33 mouse cellular contexts compared by ENCODE assay signal in the genomic region with DNA sequence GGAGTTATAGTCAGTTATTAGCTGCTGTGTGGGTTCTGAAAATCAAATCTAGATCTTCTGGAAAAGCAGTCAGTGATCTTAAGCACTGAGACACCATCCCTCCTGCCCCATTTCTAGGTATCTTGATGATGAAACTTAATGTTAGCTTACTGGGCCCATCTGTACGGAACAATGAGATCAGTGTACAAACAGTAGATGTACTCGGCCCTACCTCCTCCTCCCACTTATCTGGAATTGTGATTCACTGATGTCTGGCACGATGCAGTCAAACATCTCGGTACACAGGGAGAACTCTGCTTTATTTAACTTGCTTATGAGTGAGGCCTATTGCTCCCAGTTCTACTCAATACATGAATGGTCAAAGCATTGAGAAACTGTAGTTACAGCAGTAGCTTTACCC. TPM values are rescaled to one million over a fixed set of nuclear protein-coding genes. Genes with fewer than 3 reads are reported as not detected.
"Had no signal": no experiment of that assay in that cellular context is flagged by ENCODE, and none has a peak within 500 bp of the region (broad histone marks: within the 10 kb centered on the region; RNA-seq: fewer than 3 reads in every experiment).

No protein-coding gene starts in this region.

- H3K9ac ChIP-seq: limb, embryonic 12.5 days; limb, embryonic 13.5 days; limb, embryonic 15.5 days; liver, embryonic 12.5 days; liver, embryonic 13.5 days; liver, embryonic 14.5 days; liver, embryonic 15.5 days; liver, postnatal 0 days; lung, embryonic 14.5 days; lung, embryonic 15.5 days; midbrain, embryonic 12.5 days; midbrain, embryonic 13.5 days; midbrain, embryonic 15.5 days had no signal

- ATAC-seq: liver, embryonic 12.5 days; liver, postnatal 0 days; lung, postnatal 0 days; midbrain, embryonic 13.5 days; midbrain, embryonic 15.5 days; midbrain, embryonic 16.5 days had no signal

- H3K27me3 ChIP-seq: limb, embryonic 12.5 days; limb, embryonic 13.5 days; limb, embryonic 15.5 days; liver, embryonic 12.5 days; liver, embryonic 13.5 days; liver, embryonic 15.5 days; lung, embryonic 15.5 days; megakaryocyte, embryonic 14.5 days; midbrain, embryonic 12.5 days; midbrain, embryonic 13.5 days; midbrain, embryonic 15.5 days had no signal

- H3K27ac ChIP-seq: limb, embryonic 10.5 days; limb, embryonic 12.5 days; limb, embryonic 13.5 days; limb, embryonic 15.5 days; liver, embryonic 12.5 days; liver, embryonic 13.5 days; liver, embryonic 14.5 days; liver, embryonic 15.5 days; lung, embryonic 15.5 days; macrophage; midbrain, embryonic 10.5 days; midbrain, embryonic 12.5 days; midbrain, embryonic 13.5 days; midbrain, embryonic 15.5 days had no signal

- DNase-seq: left cerebral cortex, postnatal 4 days; liver; liver, embryonic 13.5 days; liver, postnatal 0 days; lung, adult 18-20 months; lung, adult 2 months; lung, embryonic 14.5 days; lung, postnatal 10 days; lung, postnatal 14 days; lung, postnatal 36 days; lung, postnatal 4 days; midbrain, embryonic 14.5 days had no signal

- H3K4me3 ChIP-seq: limb, embryonic 10.5 days; limb, embryonic 12.5 days; limb, embryonic 13.5 days; limb, embryonic 15.5 days; liver, embryonic 12.5 days; liver, embryonic 13.5 days; liver, embryonic 15.5 days; lung, embryonic 15.5 days; megakaryocyte, embryonic 14.5 days; midbrain, embryonic 10.5 days; midbrain, embryonic 12.5 days; midbrain, embryonic 13.5 days; midbrain, embryonic 15.5 days; myocyte had no signal

- H3K4me2 ChIP-seq: limb, embryonic 12.5 days; limb, embryonic 13.5 days; limb, embryonic 15.5 days; liver, embryonic 11.5 days; liver, embryonic 12.5 days; liver, embryonic 13.5 days; liver, embryonic 15.5 days; lung, embryonic 14.5 days; lung, embryonic 15.5 days; midbrain, embryonic 11.5 days; midbrain, embryonic 12.5 days; midbrain, embryonic 13.5 days; midbrain, embryonic 15.5 days had no signal

- H3K9me3 ChIP-seq: limb, embryonic 10.5 days; liver, embryonic 13.5 days; liver, embryonic 15.5 days; midbrain, embryonic 13.5 days; midbrain, embryonic 15.5 days had no signal

- H3K36me3 ChIP-seq: limb, embryonic 10.5 days; limb, embryonic 12.5 days; limb, embryonic 13.5 days; limb, embryonic 15.5 days; liver, embryonic 12.5 days; liver, embryonic 13.5 days; liver, embryonic 15.5 days; lung, embryonic 15.5 days; midbrain, embryonic 10.5 days; midbrain, embryonic 12.5 days; midbrain, embryonic 13.5 days; midbrain, embryonic 15.5 days had no signal

- H3K4me1 ChIP-seq: limb, embryonic 10.5 days; limb, embryonic 12.5 days; limb, embryonic 13.5 days; limb, embryonic 15.5 days; liver, embryonic 12.5 days; liver, embryonic 13.5 days; liver, embryonic 15.5 days; lung, embryonic 15.5 days; megakaryocyte, embryonic 14.5 days; midbrain, embryonic 10.5 days; midbrain, embryonic 12.5 days; midbrain, embryonic 13.5 days; midbrain, embryonic 15.5 days had no signal

RNA-seq across cellular contexts. Expression of a gene that starts 45.0 kb away (rescaled TPM):
- total RNA-seq: megakaryocyte-erythroid progenitor cell, adult 5-6 weeks; monocyte, adult 5-6 weeks had no signal
- polyA plus RNA-seq: liver, postnatal 0 days; macrophage had no signal
